Mouse (Mus musculus): ENCODE results near the gene Map9.
"Not testable (repeated sequence)": the region's sequence is repeated elsewhere in the genome, so short reads cannot be mapped to it uniquely, and the experiment has no call there.

The Map9 gene

DNA sequence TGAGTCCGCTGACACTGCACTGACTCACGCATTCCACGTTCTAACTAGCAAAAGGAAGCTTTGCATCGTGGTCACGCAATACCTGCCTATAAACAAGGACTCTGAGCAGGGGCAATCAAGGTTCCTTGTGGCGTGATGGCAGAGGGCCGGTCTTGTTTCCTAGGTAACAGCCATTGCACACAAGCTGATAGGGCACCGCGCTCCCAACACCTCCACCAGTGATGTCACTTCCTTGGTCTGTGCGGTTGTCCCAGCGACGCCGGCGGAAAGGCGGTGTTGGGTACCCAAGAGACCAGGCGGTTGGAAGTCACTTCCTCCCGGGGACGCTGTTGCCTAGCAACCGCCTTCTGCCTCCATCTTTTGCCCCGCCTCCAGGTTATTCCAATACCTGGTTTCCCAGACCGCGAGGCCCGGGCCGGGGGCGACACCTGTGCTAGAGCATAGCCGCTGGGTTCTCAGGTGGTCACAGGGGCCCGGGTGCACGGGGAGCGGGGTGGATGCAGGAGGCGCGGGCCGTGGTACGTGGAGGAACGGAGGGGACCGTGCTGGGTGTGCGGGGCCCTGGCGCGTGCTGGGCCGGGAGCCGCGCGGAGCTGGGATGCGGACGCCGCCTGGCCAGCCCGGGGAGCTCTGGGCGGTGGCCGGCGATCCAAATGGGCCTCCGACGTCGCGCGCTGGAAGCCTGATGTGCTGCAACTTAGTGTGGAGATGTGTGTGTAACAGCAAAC, at the start of gene Map9:
Gene Map9, plus strand, starts transcription at position 248 of the 728 bp plus-strand sequence.
- DNase-seq: peak; percentile 98

DNA sequence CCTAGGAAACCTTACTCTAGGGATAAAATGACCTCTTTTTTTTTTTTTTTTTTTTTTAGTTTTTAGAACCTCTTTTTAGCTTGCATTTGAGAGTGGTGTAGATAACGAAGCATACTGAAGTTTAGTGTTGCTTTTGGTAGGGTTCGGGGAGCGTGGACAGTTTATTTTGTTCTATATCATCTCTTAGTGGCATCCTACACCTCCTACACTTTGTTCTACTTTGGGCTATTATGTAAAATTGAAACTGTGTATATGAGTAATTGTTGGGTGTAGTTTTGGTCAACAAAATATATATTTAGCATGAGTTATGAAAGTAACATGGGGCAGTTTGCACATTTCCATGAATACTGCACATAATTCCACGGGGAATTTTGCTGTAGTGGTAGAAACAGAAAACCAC, 42.1 kb upstream of the Map9 start:
- no peak for DNase-seq

DNA sequence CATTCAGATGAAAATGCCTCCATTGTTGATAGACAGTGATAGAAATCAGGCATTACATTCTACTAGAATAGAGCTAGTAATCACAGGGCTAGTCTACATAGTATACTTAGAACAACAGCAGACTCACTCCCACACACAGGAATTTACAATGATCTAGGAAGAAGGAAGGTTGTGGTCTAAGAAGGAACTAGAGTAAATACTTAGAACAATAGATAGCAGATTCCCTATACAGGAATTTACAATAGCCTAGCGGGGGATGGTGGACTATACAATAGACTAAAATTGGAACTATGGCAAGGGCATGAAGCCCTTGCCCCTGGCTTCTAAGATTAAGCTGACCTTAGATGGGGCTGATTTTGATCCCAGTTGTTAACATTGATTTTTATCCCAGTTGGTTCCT, 31.1 kb upstream of the Map9 start:
- not testable (repeated sequence) for DNase-seq

DNA sequence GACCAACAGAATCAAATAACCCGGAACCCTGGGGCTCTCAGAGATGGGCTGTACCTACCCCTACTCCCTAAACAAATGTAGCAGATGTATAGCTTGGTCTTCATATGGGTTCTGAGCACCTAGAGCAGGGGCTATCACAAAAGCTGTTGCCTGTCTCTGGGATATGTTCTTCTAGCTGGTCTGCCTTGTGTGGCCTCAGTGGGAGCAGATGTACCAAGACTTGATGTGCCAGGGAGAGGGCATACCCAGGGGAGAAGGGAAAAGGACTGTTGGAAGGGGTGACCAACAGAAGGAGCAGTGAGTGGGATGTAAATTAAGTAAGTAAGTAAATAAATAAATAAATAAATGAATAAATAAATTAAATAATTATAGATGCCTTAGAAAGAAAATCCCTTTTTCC, 25.8 kb upstream of the Map9 start:
- no peak for DNase-seq

DNA sequence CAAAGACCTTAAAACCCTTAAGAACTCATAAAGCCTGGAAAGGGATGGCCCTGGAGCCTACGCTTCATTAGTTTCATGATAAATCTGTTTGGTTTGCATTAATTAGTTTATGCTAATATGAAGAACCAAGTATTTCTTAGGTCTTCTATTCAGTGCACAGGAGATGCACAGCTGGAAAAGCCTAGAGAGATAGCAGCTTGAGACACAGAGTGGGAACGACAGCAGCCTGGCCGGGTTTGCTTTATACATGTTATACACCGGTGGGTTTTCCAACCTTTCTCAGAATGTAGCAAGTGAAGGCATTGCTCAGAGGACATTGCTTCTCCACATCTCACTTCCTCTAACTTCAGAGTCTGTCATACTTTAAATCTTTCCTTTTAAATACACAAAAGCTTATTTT, 25.3 kb upstream of the Map9 start:
- DNase-seq: no peak

- DNase-seq: peak; percentile 73
Observed at GRCm38 (mm10) chr3:82333128-82333969, 24.5 kb upstream of the Map9 start.

DNA sequence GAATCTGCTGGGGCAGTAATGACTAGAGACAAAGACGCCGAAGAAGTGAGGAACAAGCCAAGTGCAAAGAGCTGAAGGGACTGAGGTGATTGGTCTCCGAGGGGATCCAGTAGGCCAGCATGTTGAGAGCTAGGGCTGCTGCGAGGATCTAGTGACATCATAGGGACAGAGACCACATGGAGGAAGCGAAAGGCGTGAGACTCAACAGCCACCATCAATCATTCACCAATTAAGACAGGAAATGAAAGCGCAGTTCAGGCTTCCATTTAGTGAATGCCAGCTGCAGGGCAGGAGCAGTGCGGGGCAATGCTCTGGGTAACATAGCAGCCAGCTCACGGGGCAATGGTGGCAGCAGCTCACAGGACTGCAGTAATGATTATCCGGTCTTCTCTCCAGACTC, 17.7 kb upstream of the Map9 start:
- no peak for DNase-seq

DNA sequence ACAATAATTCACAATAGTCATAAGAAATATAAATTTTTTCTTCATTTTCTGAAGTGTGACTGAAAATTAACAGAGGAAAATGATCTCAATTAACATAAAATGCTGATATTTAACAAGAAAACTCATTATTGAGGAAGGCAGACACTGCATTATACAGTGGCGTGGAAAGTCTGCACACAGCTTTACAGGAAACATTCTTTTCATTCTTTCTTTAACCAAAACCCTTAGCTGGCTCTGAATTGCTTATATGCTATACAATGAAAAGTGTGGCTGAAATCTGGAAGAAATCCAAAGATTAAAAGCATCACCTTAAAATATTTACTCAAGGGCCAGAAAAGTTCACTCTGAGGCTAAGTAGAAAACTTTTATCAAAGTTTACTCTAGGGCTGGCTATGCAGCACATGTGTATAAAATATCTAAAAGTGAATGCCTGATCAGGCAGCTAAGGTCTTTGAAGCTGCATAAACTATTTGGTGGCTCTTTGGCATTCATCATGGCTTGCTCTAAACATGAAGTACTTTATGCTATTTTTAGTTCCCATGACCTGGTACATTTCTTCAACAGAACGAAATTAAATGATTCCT, 9.5 kb upstream of the Map9 start:
- no peak for DNase-seq

GRCm38 (mm10) chr3:82350321-82350720, 7.5 kb upstream of the Map9 start:
- no peak for DNase-seq

GRCm38 (mm10) chr3:82357340-82357739, 504 bp upstream of the Map9 start:
- no peak for DNase-seq

- DNase-seq: no peak
Observed at GRCm38 (mm10) chr3:82359036-82359435, 1.2 kb downstream of the Map9 start.

- DNase-seq: peak; percentile 14
Observed at GRCm38 (mm10) chr3:82362452-82362851, 4.6 kb downstream of the Map9 start.

DNA sequence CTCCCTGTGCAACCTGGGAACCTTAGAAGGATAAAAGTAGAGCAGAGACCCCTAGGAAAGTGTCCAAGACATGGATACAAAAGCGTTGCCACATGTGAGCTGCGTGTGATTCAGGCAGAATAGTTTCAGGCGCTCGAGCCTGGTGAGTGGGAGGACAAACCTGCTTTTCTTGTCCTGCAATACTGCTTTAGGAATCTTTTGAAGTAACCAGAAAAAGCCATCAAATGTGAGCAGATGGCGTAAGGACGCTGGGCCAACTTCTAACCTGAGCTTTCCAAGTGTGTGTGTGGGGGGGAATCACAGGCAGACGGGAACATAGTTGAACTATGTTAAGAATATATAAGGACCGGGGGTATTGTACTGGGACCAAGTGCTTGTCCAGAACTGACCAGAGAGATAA, 6.7 kb downstream of the Map9 start:
- DNase-seq: no peak

DNA sequence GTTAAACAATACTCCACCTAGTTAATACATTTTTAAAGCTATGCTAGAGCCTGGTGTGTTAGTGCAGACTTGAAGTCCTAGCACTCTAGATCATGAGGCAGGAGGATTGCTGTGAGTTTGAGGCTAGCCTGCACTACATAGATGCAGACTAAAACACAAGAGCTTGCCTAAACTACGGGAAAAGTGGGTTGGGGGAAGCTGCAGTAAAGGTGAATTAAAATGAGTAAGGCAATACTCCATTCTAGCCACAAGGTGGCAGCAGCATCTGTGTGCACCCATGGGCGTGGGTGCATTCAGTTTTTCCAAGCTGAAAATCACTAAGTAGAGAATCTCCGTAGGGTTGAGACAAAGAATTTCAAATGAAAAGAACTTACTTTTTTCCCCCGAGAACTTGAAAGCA, 7.1 kb downstream of the Map9 start:
- peak; percentile 19 for DNase-seq

GRCm38 (mm10) chr3:82369063-82369860, 11.4 kb downstream of the Map9 start:
- no peak for DNase-seq

DNA sequence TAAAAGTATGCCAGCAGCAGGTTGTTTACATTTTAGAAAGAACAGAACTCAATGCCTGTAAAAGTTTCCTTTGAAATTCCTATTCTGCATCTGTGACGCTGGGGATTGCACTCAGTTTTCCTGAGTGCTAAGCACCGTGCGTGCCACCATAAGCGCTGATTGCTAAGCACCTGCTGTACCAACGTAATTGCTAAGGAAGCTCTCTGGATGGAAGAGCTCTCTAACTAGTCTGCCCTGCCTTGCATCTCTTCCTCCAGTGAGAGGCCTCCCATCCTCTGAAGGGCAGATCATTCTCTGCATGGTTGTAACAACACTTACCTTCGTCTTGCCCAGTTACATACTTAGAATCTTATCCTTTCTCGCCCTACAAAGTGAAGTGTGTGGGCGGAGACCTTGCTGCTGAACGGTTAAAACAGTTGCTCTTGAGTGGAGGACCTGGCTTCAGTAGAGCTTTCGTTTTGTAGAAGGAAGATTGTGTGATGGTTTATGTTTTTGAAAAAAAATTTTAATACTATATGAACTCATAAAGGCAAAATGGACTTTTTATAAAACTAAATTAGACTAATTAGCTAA, 12.7 kb downstream of the Map9 start:
- DNase-seq: no peak

DNA sequence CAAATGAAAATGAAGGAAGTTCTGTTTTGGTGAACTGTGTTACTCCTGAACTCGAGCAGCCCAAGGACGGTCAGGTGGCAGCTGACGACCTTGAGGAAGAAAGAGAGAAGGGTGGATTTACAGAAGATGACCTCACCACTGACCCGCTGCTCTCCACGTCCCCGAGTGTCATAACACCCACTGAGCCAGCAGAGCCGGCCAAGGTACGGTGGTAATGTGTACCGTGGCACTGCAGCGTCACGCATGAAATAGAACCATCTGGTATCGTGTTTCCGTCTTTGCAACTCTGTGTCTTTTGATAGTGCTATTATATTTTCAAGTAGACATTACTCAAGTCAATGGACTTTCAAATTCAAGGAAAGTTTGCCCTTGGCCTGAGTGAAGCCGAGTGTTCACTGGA, 19.1 kb downstream of the Map9 start:
- DNase-seq: no peak

GRCm38 (mm10) chr3:82382325-82382724, 24.5 kb downstream of the Map9 start:
- no peak for DNase-seq

- no peak for DNase-seq
Observed at GRCm38 (mm10) chr3:82385091-82385490, 27.2 kb downstream of the Map9 start.

DNA sequence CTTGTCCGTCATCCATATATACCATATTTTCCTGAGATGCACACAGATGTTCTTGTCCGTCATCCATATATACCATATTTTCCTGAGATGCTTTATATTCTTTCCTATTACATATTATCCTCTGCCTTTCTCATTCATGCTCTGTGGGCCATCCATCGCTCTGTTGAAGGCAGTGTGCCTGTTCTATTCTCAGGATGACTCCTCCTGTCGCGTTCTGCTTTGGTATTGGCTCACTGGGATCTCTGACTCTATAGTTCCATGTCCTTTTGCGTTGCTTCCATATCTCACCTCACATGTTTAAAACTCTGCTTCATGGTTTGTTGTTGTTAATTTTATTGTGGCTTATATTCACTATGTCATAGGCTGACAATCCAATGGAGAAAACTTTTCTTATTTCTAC, 48.0 kb downstream of the Map9 start:
- no peak for DNase-seq

DNA sequence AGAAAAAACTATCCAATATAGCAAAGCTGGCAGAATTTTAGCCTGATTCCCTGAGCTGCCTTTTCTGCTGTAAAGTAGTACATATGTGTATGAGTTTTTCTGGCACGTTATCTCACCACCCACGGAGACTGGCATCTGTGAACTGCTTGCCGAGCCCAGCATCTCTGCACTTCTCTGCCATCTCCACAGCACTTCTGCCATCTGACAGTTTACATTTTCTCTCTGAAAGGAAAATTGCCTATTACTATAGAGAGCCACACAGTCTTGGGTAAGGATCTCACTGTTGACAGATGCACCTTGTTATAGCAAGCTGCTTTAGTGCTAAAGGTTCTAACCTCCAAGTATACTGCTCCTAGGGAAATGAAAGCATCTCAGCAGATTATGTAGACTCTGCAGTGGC, 48.5 kb downstream of the Map9 start:
- no peak for DNase-seq

DNA sequence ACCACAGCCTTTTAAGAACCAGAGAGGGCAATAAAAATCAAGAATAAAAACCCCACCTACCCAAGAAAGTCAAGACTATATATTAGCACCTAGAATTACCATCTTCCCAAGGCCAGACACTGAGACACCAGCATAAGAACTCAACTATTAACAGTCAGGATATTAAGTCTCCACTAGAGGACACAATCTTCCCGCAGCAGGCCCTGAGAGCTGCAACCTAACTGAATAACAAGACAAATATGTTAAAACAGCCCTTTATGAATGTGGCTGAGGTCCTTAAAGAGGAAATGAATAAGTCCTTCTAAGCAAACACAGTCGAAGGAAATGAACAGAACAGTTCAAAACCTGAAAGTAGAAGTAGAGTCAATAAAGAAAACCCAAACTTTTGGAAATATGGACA, 49.6 kb downstream of the Map9 start:
- no peak for DNase-seq

DNA sequence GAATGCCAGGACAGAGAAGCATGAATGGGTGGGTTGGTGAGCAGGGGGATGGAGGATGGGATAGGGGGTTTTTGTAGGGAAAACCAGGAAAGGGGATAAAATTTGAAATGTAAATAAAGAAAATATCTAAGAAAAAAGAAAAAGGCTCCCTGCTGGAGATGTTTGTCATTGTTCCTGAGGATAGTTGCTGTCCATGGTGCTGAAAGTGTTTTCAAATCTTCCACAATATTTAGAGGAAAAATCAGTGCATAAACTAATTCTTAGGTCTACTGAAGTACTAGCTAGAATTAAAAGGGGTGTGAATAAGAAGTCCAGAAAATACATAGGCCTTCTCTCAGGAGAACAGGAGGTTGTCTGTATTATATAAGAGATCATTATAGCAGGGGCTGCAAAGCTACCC, 54.6 kb downstream of the Map9 start:
- DNase-seq: peak; percentile 4
